Mouse (Mus musculus) gastrocnemius, postnatal 25 days (tissue): Measurements from ENCODE around the gene Snph. TPM values are rescaled to one million over a fixed set of nuclear protein-coding genes. Genes with fewer than 3 reads are reported as not detected.

Experiments used
- DNase-seq: peaks from one replicate; pipeline ENCODE4 v3.0.0; 2022
- total RNA-seq, 2 experiments: library from RNA; stranded (reverse); gene quantifications; 1 replicate in 1 of 2; 2 replicates in 1 of 2; pipeline ENCODE4 v1.2.3; 2021

Snph gene
- total RNA-seq, 2 experiments from 2014 or later, result 19.2 to 26.2 TPM

DNA sequence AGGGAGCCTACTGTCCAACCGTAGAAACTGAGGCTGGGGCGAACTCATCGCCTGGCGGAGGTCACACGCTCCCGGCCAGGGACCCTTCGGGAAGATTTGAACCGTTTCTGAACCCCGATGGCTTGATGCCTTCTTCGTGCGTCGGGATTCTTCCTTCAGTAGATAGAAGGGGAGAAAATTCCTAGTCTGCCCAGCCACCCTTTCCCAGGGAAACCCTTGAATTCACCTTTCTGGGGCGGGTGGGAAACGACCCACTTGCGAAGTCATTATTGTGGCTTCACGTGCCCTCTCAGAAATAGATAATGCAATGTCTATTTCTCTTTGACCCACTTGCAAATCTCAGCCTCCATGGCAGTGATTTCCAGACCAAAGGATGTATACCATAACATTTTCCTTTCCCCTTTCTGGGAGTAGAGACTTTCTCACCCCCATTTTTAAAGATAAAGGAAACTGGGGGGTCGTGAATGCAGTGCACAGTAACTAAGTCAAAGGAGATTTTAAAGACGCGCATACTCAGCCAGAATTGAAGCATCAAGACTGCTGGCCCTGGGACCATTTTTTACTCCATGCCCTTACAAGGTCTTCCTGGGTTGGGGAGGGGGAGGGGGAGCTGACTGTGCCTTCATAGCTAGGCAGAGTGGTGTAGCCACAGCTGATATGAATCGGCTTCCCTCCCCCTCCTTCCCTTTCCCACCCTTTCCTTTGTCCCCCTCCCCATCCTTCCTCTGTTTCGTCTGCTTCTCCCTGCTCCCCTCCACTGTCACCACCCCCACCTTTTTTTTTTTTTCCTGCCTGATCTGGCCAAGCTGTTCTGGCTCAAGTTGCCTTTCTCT is 89.1 kb downstream of the Snph start:
- DNase-seq, result peak; percentile 39

DNA sequence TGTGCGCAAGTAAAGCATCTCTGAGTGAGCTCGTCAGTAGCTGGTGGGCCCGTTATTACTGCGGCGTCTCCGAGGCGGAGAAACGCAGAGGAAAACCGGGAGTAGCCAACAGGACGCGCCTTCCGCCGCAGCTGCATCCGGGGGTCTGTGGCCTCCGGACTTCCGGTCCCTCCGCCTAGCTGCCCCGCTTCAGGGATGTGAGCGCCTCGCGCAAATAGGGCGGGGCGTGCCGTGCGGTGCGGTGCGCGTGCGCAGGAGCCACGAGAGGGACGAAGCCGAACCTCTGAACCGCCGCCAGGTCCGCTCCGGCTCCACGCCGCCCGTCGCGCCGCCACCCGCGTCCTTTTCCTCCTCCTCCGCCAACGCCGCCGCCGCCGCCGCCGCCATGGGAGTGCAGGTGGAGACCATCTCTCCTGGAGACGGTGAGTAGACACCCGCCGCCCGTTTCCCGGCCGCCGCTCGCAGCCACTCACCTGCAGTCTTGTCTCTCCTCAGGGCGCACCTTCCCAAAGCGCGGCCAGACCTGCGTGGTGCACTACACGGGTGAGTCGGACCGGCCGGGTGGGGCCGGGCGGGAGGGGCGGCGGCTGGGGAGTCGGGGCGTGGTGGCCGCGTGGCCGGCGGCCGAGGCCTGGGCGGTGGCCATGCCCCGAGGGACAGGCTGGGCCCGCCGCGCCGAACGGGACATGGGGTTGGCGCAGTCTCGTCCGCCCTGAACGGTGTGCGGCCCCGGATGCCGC is 89.9 kb downstream of the Snph start, which contains the start of gene Fkbp1a:
Gene Fkbp1a (plus strand): TSS at position 161 of the 740 bp plus-strand sequence.
- peak; percentile 96 for DNase-seq

Other genes with a start within 250 kb of the Snph start
- gene 4921509C19Rik, start 156.4 kb downstream of the Snph start, total RNA-seq, result not detected
- 10 to 100 TPM; 63.1 to 74.3 TPM for gene Nsfl1c, start 138.4 kb downstream of the Snph start, total RNA-seq
- gene Fkbp1a, start 90.1 kb downstream of the Snph start, total RNA-seq, result 100 to 1,000 TPM; 164 to 182 TPM
- under 1 TPM; 0.56 to 0.77 TPM for gene Sdcbp2, start 60.0 kb downstream of the Snph start, total RNA-seq
- not detected for gene Rad21l, start 35.9 kb upstream of the Snph start, total RNA-seq
- 1 to 10 TPM in 1 of 2 experiments, under 1 TPM in 1; 0.62 to 1.3 TPM for gene Tmem74b, start 69.4 kb upstream of the Snph start, total RNA-seq
- 10 to 100 TPM; 15.3 to 17.9 TPM for gene Psmf1, start 111.6 kb upstream of the Snph start, total RNA-seq
- gene Rspo4, start 210.3 kb upstream of the Snph start, total RNA-seq, result not detected